Mouse (Mus musculus): ENCODE measurements at regions not wholly inside any gene's neighbourhood (a gene's known extent, or its start where the extent isn't known, plus 50 kb on each side); places are given as distances from the start of the nearest gene placed in this dataset.
A peak's percentile ranks its signal among the peaks of the same experiment; 100 is the strongest.

GRCm38 (mm10) chr4:27845521-27845920, 967.4 kb upstream of the Epha7 start:
- DNase-seq = no peak

DNA sequence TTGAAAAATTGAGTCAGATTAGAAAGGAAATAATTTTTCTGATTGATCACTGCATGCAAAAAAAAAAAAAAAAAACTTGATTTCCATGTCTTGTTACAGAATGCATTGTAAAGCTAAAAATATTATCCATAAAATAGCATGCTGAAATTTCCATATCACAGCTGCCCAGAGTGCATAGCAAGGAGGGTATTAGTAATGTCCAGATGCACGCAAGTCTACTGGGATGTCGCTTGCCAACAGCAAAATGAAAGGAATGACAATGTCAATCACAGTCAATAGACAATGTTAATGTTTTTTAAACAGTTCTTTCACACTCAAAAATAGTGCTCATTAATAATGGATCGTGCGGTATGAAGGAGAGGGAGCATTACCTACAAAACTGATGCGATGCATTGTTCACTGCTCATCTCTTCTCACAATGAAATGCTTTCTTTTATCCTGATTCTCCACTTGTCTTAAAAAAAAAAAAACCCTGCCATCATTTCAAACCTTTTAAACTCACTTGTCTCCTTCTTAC, 966.8 kb upstream of the Epha7 start:
- DNase-seq = no peak

DNA sequence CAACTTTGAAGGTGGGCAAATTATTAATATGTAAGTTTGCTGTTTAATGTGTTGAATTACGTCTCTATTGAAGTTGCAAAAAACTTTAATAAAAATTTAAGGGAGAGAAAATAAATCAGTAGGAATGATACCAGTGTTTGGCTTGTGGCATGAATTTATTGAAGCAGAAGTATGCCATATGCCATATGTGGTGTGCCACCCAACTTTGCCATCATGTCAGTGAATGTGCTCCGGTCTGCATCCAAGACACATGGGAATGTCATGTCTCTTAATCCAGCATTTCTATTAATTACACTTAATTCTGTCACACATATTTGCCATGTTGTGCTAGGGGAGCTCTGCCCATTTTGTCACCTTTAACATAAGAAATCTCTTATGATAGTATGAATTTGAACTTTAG, 956.8 kb upstream of the Epha7 start:
- no peak for DNase-seq

DNA sequence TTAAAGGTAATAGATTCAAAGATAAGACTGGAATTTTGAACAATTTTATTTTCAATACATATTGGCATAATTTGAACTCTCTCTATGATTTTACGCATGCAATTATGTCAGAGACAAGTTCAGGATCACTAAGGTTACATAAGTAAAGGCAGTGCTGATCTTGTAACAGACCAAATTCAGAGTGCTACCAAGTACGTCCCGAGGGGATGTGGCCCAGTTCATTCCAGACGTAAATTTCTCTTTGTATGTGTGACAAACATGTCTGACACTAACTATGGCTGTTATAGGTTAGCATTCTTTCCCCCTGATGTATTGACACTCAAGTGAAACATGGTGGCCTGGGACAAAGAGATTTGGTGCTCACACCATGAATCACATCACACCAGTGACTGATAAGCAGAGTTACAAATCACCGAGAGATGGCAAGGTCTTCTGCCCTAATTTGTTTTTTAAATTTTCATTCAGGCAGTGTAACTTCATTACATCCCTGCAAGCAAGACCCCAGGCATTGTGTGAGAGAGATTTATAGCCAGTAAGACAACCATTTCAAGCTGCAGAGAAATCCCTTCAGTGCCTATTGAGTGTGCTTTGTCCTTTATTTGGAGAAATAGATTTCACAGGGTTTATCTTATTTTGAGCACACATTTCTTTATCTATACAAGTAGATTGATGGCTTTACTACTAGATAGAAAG, 925.5 kb upstream of the Epha7 start:
- DNase-seq = no peak

GRCm38 (mm10) chr4:27896396-27896795, 916.5 kb upstream of the Epha7 start:
- DNase-seq = no peak

- no peak for DNase-seq
These were observed 867.6 kb upstream of the Epha7 start for GRCm38 (mm10) chr4:27945351-27945750.

DNA sequence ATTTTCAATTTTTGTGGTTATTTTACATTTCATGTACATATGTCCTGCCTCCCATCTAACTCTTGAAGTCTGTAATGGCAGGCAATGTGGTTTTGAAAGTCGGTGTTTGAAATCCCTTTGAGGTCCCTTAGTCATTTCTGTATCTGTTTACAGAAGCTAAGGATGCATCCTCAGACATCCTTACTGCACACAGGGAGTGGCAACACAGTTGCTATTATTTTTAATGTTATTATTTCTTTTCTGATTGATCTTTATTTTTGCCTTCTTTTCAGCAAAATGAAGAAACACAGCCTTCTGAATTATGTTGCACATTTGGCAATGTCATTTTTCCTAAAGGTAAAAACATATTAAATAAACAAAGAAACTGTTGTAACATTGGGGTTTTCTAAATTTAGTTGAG, 867.2 kb upstream of the Epha7 start:
- DNase-seq = no peak

DNA sequence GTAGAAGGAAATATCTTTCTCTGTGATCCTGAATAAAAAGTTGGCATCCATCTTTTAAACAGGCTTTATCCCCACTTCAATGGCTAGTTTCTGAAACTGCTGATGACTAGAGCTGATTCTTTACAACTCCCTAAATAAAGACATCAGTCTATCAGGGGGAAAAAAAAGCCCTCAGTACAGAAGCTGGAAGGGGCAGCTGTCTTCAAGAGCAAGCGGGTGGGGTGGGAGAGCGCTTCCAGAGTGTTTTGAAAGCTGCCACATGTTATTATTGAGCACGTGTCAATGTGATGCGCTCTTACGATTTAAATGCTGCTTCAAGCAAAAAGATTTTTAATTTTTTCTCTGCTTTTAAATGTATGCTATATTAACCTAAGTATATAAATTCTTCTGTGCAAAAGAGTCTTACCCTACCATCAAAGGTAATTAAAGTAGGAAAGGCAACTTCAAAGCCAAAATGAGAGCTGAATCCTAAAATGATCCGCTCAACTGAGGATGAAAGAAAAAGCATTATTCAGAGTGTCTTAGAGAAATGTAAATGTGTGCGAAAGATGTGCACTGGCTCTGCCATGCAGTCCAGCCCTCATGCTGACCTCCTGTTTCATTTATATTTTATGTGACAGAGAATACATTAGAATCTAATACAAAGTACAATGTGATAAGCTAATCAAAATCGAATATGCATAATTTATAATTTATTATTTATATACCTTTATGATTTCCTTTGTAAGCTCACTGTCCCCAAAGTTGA, 862.8 kb upstream of the Epha7 start:
- DNase-seq = no peak

DNA sequence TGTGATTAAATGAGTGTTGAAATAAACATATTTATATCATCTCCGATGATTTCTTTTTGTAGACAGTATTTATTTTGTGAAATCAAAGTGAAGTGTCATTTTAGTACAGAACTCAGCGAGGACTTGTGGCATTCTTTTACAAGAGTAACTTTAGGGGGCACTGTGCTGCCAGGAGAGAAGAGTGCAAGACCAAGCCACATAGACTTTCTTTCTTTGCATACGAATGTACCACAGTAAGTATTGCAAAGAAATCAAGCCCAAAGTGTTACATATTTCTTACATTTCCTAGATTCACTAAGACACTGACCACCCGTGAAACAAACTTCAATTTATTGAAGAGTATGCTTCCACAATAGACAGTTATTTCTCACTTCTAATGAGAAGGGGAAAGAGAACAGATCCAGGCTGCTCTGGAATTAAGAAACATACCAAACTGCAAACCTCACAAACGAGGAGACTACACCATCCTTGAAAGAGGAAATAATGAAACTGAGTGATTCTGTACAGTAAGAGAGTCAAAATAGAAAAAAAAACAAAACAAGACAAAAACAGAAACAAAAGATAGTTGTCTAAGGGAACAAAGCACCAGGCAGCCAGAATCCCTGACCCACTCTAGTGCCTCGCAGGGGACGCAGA, 847.8 kb upstream of the Epha7 start:
- peak; percentile 10 to 26 for DNase-seq

DNA sequence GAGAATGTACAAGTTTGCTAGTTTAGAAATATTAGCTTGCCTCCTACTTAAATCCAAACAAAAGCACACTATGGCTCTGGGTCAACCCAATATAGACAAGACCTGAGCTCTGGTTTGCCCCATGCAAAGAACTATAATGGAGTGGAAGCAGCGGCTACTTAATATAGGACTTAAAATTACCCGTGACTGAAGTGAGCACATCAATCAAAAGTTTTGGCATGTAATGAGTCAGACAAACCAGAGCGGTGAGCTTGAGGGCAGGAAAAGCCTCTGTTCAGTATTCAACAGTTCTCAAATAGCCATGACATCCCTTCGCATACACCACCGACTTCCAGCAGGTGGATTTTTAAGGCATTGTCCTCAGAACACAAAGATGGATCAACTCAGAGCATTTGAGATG, 842.4 kb upstream of the Epha7 start:
- no peak for DNase-seq

DNA sequence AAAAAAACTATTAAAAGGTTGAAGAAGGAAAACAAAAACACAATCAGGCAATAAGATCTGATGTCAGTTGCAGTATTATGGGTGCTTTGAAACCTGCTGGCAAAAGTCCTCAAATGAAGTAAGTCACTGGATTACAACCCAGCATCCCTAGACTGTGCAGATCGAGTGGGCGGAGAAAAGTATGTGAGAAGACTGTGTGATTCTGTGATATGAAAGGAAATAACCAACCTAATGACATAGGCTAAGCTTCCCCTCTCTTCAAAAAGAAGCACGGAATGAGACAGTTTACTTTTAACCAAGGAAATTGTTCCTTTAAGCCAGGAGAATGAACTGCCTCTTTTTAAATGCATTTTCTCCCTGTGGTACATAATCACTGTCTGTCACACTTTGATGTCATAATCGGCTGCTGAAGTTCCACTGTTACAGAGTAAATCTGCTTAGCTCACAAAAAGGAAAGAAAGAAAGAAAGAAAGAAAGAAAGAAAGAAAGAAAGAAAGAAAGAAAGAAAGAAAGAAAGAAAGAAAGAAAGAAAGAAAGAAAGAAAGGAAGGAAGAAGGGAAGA, 833.6 kb upstream of the Epha7 start:
- no peak for DNase-seq

DNA sequence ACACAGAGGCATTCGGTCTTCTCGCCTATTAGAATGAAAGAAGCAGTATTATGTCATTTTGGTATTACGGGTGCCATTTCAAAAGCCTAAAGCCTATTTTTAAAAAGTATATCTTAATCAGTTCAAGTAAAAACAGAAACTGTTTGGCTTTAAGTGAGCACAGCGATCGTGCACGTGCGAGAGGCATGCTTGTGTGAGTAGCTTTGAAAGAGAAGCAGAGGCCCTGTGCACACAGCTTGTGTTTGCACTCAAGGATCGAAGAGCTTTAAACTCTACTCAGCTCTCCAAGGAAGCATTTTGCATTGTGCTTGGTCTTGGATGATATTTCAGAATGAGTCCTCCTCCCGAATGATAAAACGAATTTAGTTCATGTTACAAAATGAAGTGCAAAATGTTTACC, 833.1 kb upstream of the Epha7 start:
- no peak for DNase-seq

GRCm38 (mm10) chr4:27981309-27981708, 831.6 kb upstream of the Epha7 start:
- DNase-seq = no peak

- no peak for DNase-seq
These were observed 824.9 kb upstream of the Epha7 start for GRCm38 (mm10) chr4:27987986-27988423.

DNA sequence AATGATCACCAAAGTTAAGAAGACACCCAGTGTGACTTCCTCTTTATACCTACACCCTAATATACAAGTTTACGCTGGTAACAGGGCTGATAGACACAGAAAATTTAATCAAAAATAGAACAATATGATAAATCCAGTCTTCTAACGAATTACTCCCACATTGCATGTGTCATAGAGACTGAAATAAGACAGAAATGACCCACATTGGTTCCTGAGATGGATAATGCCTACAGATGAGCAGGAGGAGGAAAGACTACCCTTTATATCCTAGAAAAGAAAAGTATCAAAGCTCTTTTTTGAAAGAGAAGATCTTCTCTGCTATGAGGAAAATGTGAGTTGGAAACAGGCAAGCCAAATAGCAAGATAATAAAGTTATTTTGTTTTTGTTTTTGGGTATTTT, 818.5 kb upstream of the Epha7 start:
- no peak for DNase-seq

- no peak for DNase-seq
These were observed 811.0 kb upstream of the Epha7 start for GRCm38 (mm10) chr4:28001818-28002476.

Data from kidney, postnatal 4 days (tissue).